ENCODE assay signal across 31 mouse cellular contexts in genomic region chr2:19444346-19444745, GRCm38 (mm10). TPM values are rescaled to one million over a fixed set of nuclear protein-coding genes. Genes with fewer than 3 reads are reported as not detected.
A peak's percentile ranks its signal among the peaks of the same experiment; 100 is the strongest.
DNase-seq lines count a peak whose midpoint lies in the region; ATAC-seq and TF ChIP-seq lines count a peak whose summit lies in the region.
"Had no signal": no experiment of that assay in that cellular context is flagged by ENCODE, and none has a peak within 500 bp of the region (broad histone marks: within the 10 kb centered on the region; RNA-seq: fewer than 3 reads in every experiment).

No protein-coding gene starts in this region.

- H3K27me3 ChIP-seq in midbrain, embryonic 12.5 days = peaks cover 92% of the 10 kb centered on the region
- peaks cover 89% of the 10 kb centered on the region for H3K27me3 ChIP-seq in midbrain, embryonic 14.5 days (ENCODE audit: control insufficient read depth, insufficient read depth, low read length)
- peaks cover 88% of the 10 kb centered on the region for H3K27me3 ChIP-seq in E14TG2a.4 (ENCODE audit: insufficient read depth, low read length)

- DNase-seq in midbrain, embryonic 14.5 days = no peak
- no peak for DNase-seq in spleen, adult 18-20 months
- DNase-seq: adrenal gland, postnatal 10 days; adrenal gland, postnatal 36 days; cerebellum, adult 18-20 months; cerebellum, adult 9-10 months; cerebellum, postnatal 14 days; embryo, embryonic 11 days; gastrocnemius, postnatal 25 days; heart, adult 18-20 months; heart, postnatal 14 days had no signal

- no peak overlapping the region for H3K27ac ChIP-seq in midbrain, embryonic 12.5 days (replicated peaks)
- H3K27ac ChIP-seq in midbrain, embryonic 14.5 days (replicated peaks; ENCODE audit: low read depth, low read length) = no peak overlapping the region
- H3K27ac ChIP-seq: embryonic facial prominence, embryonic 10.5 days; embryonic facial prominence, embryonic 13.5 days; forebrain, embryonic 12.5 days; forebrain, embryonic 15.5 days; heart, embryonic 13.5 days; hindbrain, embryonic 12.5 days; hindbrain, embryonic 15.5 days had no signal

- H3K4me2 ChIP-seq in midbrain, embryonic 12.5 days (replicated peaks) = no peak overlapping the region
- no peak overlapping the region for H3K4me2 ChIP-seq in midbrain, embryonic 14.5 days (ENCODE audit: low read length)

- TF ChIP-seq CTCF in E14TG2a.4 (conservative IDR thresholded peaks at IDR 0.05; ENCODE audit: low read length) = no peak

- no peak for ATAC-seq in midbrain, embryonic 12.5 days (ENCODE audit: low FRiP score, low read depth)
- ATAC-seq in midbrain, embryonic 14.5 days (ENCODE audit: low FRiP score, low TSS enrichment) = no peak
- 0 out of 2 replicates have a peak, but pooled peaks have one; percentile 28 for ATAC-seq in common myeloid progenitor, adult 5-6 weeks (replicated peaks; ENCODE audit: low read depth, poor library complexity, severe bottlenecking)
- no peak for ATAC-seq in megakaryocyte progenitor cell, adult 5-6 weeks (replicated peaks; ENCODE audit: poor library complexity)
- ATAC-seq: activated CD4-positive, CD25-positive, alpha-beta regulatory T cell, adult 4 months; CD4-positive, CD25-positive, alpha-beta regulatory T cell, adult 4 months had no signal

- no peak overlapping the region for H3K9ac ChIP-seq in midbrain, embryonic 12.5 days (replicated peaks)
- H3K9ac ChIP-seq in midbrain, embryonic 14.5 days (replicated peaks; ENCODE audit: low read length) = no peak overlapping the region
- H3K9ac ChIP-seq: embryonic facial prominence, embryonic 13.5 days; forebrain, embryonic 12.5 days; forebrain, embryonic 15.5 days; heart, embryonic 13.5 days; hindbrain, embryonic 12.5 days; hindbrain, embryonic 15.5 days had no signal

- H3K4me1 ChIP-seq in midbrain, embryonic 12.5 days = peaks cover 25% of the 10 kb centered on the region
- H3K4me1 ChIP-seq in midbrain, embryonic 14.5 days (ENCODE audit: control insufficient read depth, insufficient read depth, low read length) = peaks cover 12% of the 10 kb centered on the region
- peaks cover 26% of the 10 kb centered on the region for H3K4me1 ChIP-seq in E14TG2a.4 (replicated peaks; ENCODE audit: low read depth, low read length)

- no peaks in the 10 kb centered on the region for H3K36me3 ChIP-seq in midbrain, embryonic 12.5 days
- H3K36me3 ChIP-seq in midbrain, embryonic 14.5 days (ENCODE audit: control insufficient read depth, insufficient read depth, low read length) = no peaks in the 10 kb centered on the region
- no peaks in the 10 kb centered on the region for H3K36me3 ChIP-seq in E14TG2a.4 (ENCODE audit: insufficient read depth, low read length)
- H3K36me3 ChIP-seq: embryonic facial prominence, embryonic 10.5 days; embryonic facial prominence, embryonic 13.5 days; forebrain, embryonic 12.5 days; forebrain, embryonic 15.5 days; heart, embryonic 13.5 days; hindbrain, embryonic 12.5 days; hindbrain, embryonic 15.5 days had no signal

- WGBS in midbrain, embryonic 12.5 days = 1% methylated on average over 9 of the region's 9 CpGs
- 2% methylated on average over 9 of the region's 9 CpGs for WGBS in midbrain, embryonic 14.5 days

- 0 out of 2 replicates have a peak overlapping the region, but pooled peaks have one; percentile 34 for H3K4me3 ChIP-seq in midbrain, embryonic 12.5 days
- no peak overlapping the region for H3K4me3 ChIP-seq in midbrain, embryonic 14.5 days (replicated peaks; ENCODE audit: low read depth, low read length)
- peak overlapping the region; percentile 78 for H3K4me3 ChIP-seq in E14TG2a.4 (replicated peaks; ENCODE audit: low read length)
- H3K4me3 ChIP-seq: erythroblast, embryonic 14.5 days had no signal

- H3K9me3 ChIP-seq in midbrain, embryonic 12.5 days = no peaks in the 10 kb centered on the region
- H3K9me3 ChIP-seq in midbrain, embryonic 14.5 days (ENCODE audit: control insufficient read depth, low read length) = no peaks in the 10 kb centered on the region
- no peaks in the 10 kb centered on the region for H3K9me3 ChIP-seq in E14TG2a.4 (ENCODE audit: low read length)
- H3K9me3 ChIP-seq: embryonic facial prominence, embryonic 10.5 days; embryonic facial prominence, embryonic 13.5 days; forebrain, embryonic 12.5 days; forebrain, embryonic 15.5 days; heart, embryonic 13.5 days; hindbrain, embryonic 12.5 days; hindbrain, embryonic 15.5 days had no signal

RNA-seq across cellular contexts. Expression of gene Ptf1a, which starts 1.1 kb away (rescaled TPM):
- 0.45 and 1.8 TPM in 2 replicates for polyA plus RNA-seq in midbrain, embryonic 12.5 days (2016; fragmentation: Nextera tagmentation; extraction: Ambion mirVana)
- polyA plus RNA-seq in midbrain, embryonic 14.5 days (2014; fragmentation: Nextera tagmentation; extraction: Ambion mirVana) = 0.64 and 2.1 TPM in 2 replicates
- total RNA-seq in common myeloid progenitor, adult 5-6 weeks (2017) = not detected in 2 replicates
- not detected in 2 replicates for total RNA-seq in megakaryocyte progenitor cell, adult 5-6 weeks (2015)
- total RNA-seq in megakaryocyte progenitor cell, adult 5-6 weeks (2017) = not detected in 2 replicates
- total RNA-seq: adrenal gland, postnatal 10 days; adrenal gland, postnatal 36 days; ES-E14; gastrocnemius, adult 8-10 months; gastrocnemius, postnatal 25 days; heart, adult 18-20 months; heart, postnatal 14 days; hematopoietic stem cell, adult 5-6 weeks had no signal
- polyA plus RNA-seq: activated CD4-positive, CD25-positive, alpha-beta regulatory T cell, adult 4 months; C2C12; CD4-positive, CD25-positive, alpha-beta regulatory T cell, adult 4 months; embryonic facial prominence, embryonic 13.5 days; erythroblast, embryonic 14.5 days; gonadal fat pad, adult 2 months; heart, embryonic 13.5 days; heart, embryonic 16.5 days had no signal
